Mouse (Mus musculus) erythroblast, embryonic 14.5 days (primary cell): ENCODE measurements around the gene Hoxb1.

Experiments used
- GATA1 ChIP-seq: IDR thresholded peaks from 2 replicates; pipeline ENCODE4 v1.6.1; 2012; ENCODE audit warnings: low read length, inconsistent platforms, mixed read lengths
- TAL1 ChIP-seq: IDR thresholded peaks from 3 replicates; pipeline ENCODE4 v1.6.1; 2012; ENCODE audit warnings: low read length, inconsistent platforms, mixed read lengths

- TF ChIP-seq GATA1 = no peak
- TF ChIP-seq TAL1 = no peak
Measured at GRCm38 (mm10) chr11:96324125-96324524, 41.4 kb upstream of the Hoxb1 start.
